Mouse (Mus musculus) kidney, embryonic 15.5 days (tissue): ENCODE measurements around the gene Hist1h2bk. TPM values are rescaled to one million over a fixed set of nuclear protein-coding genes. Genes with fewer than 3 reads are reported as not detected.

Source experiments
- microRNA-seq: library from miRNA; unstranded; fragments of <30 nt; microRNA quantifications from one replicate; pipeline ENCODE4, GENCODE M21; 2016
- polyA plus RNA-seq: library from polyadenylated mRNA; unstranded; fragments of >200 nt; fragmentation: Nextera tagmentation; extraction: Ambion mirVana; gene quantifications from 2 replicates; pipeline ENCODE4 v1.2.1, GENCODE M21; 2015

The Hist1h2bk gene
- polyA plus RNA-seq, 1 experiment from 2014 or later: 8.8 TPM

Small RNA genes lying within 50 kb of the gene (microRNA-seq; reads per million reads assigned to microRNA genes)
- gene Gm26300 (not detected), gene Gm44390 (not detected), gene Gm44486 (not detected)

Other genes with a start within 250 kb of the Hist1h2bk start
- gene Hist1h2an, start 248.7 kb upstream of the Hist1h2bk start, polyA plus RNA-seq: 7.2 and 7.4 TPM in 2 replicates
- 1.8 and 3.8 TPM in 2 replicates for gene Hist1h2bp, start 248.4 kb upstream of the Hist1h2bk start, polyA plus RNA-seq
- gene Hist1h2bq, start 225.7 kb upstream of the Hist1h2bk start, polyA plus RNA-seq: 19.6 and 28.7 TPM in 2 replicates
- 1.8 and 5.5 TPM in 2 replicates for gene Hist1h2ao, start 225.4 kb upstream of the Hist1h2bk start, polyA plus RNA-seq
- gene Hist1h4m, start 224.1 kb upstream of the Hist1h2bk start, polyA plus RNA-seq: not detected in 2 replicates
- gene Hist1h4n, start 203.7 kb upstream of the Hist1h2bk start, polyA plus RNA-seq: 17.2 and 18.2 TPM in 2 replicates
- 3,941 and 3,959 TPM in 2 replicates for gene Hist1h2ap, start 202.4 kb upstream of the Hist1h2bk start, polyA plus RNA-seq
- gene Hist1h2br, start 202.1 kb upstream of the Hist1h2bk start, polyA plus RNA-seq: 19.7 and 28.8 TPM in 2 replicates
- gene Zfp184, start 90.8 kb upstream of the Hist1h2bk start, polyA plus RNA-seq: 12.1 and 12.5 TPM in 2 replicates
- gene Pom121l2, start 54.7 kb upstream of the Hist1h2bk start, polyA plus RNA-seq: 0.08 and 0.17 TPM in 2 replicates
- gene Prss16, start 26.1 kb upstream of the Hist1h2bk start, polyA plus RNA-seq: 0.14 and 0.35 TPM in 2 replicates
- 9.8 and 11.2 TPM in 2 replicates for gene Hist1h2ah, start 302 bp upstream of the Hist1h2bk start, polyA plus RNA-seq
- gene Hist1h4i, start 5.5 kb downstream of the Hist1h2bk start, polyA plus RNA-seq: 30.5 and 31.4 TPM in 2 replicates
- gene Hist1h2ag, start 7.1 kb downstream of the Hist1h2bk start, polyA plus RNA-seq: 59.1 and 68.1 TPM in 2 replicates
- gene Hist1h2bj, start 7.3 kb downstream of the Hist1h2bk start, polyA plus RNA-seq: 16.8 and 19.2 TPM in 2 replicates
- not detected in 2 replicates for gene Vmn1r188, start 48.6 kb downstream of the Hist1h2bk start, polyA plus RNA-seq
- gene Vmn1r189, start 70.0 kb downstream of the Hist1h2bk start, polyA plus RNA-seq: not detected in 2 replicates
- not detected in 2 replicates for gene Vmn1r191, start 148.1 kb downstream of the Hist1h2bk start, polyA plus RNA-seq
- gene Vmn1r192, start 155.3 kb downstream of the Hist1h2bk start, polyA plus RNA-seq: not detected in 2 replicates
- gene Vmn1r193, start 187.3 kb downstream of the Hist1h2bk start, polyA plus RNA-seq: not detected in 2 replicates
- not detected in 2 replicates for gene Vmn1r194, start 208.3 kb downstream of the Hist1h2bk start, polyA plus RNA-seq
- gene Vmn1r195, start 234.7 kb downstream of the Hist1h2bk start, polyA plus RNA-seq: not detected in 2 replicates